Mouse (Mus musculus) cerebellum, postnatal 4 days (tissue): ENCODE results near the gene Tmem164.

Experiments
- DNase-seq, 2 experiments: peaks; one replicate each; pipeline ENCODE4 v3.0.0; 2022; ENCODE audit warnings: low spot score in 2 of 2, mixed read lengths in 1 of 2

Tmem164 gene

DNA sequence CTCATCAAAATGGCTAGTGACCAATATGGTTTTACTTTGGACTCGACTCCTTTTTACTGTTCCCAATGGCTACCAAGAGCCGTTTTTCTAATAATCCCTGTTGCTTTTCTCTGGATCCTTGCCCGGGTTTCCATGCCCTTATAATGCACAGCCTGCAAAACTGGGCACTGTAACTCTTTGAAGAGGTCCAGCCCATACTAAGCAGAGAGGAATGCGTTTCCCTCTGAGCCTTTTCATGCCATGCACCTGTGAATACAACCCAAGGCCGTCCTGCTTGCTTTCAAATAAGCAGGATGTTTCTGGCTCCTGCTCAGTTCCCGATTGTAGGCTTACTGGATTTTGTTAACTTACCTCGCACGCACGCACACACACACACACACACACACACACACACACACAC lies 7.3 kb downstream of the Tmem164 start:
- no peak for DNase-seq

DNA sequence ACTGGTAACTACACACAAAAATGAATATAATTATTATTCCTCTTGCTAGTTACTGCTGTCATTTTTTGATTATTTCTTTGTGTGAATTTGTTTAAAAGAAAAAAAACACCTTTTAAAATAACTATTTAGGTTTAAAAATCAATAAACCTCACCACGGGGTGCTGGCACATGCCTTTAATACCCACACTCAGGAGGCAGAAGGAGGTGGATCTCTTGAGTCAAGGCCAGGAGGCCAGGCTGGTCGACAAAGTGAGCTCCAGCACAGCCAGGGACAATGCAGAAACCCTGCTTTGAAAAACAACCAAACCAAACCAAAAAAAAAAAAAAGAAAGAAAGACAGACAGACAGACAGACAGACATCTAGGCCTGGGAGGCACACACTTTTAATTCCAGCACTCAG lies 12.1 kb downstream of the Tmem164 start:
- DNase-seq = no peak

DNA sequence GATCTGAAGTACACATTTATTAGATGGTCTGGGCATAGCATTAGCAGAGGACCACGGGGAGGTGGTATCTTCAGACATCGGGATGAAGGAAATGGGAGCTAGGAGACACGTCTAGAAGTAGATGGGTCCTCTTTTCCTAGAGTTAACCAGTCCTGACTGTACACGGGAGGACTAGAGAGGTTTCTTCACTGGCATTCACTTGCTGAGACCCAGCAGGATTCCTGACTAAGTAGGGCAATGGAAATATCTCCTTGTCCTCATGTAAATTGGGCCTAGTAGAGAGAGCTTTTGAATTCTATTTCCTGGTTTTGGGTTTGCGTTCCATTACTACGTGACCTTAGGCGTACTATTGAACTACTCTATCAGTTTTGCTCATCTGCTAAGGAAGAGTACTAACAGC lies 13.1 kb downstream of the Tmem164 start:
- DNase-seq = no peak

DNA sequence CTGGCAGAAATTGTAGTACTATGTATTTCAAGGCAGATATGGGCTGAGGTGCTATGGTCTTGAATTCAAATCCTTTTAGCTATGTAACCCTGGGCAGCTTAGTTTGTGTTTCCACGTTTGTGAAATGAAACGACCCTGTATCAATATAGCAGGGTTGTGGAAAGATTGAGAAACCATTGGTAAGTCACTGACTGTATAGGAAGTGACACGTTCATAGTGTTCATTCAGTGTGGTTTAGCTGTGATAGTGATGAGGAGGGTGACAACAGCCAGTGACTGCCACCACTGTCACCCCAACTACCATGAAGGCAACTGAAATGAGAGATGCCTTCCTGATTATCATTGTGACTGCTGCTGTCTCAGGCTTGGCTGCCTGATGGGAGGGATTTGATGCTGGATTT lies 13.7 kb downstream of the Tmem164 start:
- DNase-seq = no peak

DNA sequence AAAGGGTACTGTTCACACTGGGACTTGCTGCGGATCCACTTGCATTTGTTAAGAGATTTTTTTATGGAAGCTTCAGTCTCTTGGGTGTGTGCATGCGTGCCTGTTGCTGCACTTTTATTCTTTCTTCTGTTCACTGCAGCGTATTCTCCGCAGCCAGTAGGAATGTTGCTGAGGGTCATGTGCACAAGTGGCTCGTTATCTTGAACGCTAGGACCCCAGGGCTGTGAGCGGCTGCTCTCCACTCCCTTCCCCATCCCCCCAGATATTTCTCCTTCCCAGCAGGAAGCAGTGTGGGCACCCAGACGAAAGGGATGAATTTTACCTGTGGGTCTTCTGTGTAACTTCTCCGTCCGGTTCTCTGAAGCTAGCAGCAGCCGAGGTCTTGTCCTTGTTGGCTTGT lies 15.6 kb downstream of the Tmem164 start:
- no peak for DNase-seq

DNA sequence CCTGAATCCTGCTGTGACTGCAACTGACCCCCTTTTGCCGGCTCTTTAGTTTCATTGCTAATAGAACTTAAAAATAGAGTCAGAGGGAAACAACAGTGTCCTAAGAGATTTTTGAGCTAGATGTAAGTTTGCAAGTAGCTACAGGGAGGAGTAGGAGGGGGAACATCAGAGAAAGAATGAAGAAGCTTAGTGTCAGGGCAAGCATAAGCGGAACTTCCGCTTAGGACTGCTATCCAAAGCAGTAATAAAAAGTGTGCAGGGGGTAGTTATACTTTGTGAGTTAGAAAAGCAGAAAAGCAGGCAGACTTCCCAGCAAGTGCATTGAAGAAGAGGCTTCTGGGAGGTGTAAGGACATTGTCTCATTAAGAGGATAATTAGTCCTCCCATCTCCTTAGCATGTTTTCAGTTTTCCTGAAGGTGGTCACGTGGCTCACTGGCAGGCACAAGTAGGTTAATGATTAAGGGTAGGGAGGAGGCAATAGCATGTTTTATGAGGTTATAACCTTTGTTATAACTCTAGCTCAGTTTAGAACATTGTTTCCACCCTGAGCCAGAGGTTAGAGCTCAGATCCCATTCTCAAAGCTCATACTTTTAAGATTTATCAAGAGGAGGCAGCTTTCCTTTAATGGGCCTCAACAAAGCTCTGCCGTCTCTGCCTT lies 16.5 kb downstream of the Tmem164 start:
- no peak for DNase-seq

DNA sequence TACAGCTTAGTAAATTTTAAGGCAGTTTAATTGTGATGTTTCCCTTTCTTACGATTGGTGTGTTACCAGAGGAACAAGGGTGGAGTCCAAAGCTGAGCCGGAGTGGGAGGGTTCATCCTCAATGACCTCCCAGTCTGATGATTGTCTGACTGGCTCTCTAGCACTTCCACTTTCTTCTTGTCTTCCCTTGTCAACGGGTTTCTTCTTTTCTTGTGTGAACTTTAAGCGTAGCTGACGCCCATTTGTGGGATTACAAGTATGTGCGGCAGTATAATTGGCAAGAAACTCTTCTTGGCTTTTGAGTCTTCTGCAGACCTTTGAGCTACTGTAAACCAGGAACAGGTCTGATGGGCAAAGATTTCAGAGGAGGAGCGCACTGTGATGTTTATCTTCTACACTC lies 17.0 kb downstream of the Tmem164 start:
- no peak for DNase-seq

DNA sequence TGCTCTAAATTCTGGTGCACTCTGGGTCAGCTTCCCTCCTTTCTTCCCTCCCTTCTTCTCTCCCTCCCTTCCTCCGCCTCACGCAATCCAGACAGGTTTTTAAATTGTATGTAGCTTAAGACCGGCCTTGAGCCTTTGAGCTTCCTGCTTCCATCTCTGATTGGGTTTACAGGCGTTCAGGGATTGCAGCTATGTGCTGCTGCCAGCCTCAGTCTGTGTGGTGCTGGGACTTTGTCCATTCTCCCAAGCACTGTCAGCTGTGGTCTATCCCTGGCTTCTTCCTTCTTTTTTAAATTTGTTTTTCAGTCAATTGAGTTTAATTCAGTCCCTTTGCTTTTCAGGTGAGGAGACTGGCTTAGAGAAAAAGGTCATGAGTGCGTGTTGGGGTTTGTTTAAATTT lies 20.9 kb downstream of the Tmem164 start:
- DNase-seq = no peak

DNA sequence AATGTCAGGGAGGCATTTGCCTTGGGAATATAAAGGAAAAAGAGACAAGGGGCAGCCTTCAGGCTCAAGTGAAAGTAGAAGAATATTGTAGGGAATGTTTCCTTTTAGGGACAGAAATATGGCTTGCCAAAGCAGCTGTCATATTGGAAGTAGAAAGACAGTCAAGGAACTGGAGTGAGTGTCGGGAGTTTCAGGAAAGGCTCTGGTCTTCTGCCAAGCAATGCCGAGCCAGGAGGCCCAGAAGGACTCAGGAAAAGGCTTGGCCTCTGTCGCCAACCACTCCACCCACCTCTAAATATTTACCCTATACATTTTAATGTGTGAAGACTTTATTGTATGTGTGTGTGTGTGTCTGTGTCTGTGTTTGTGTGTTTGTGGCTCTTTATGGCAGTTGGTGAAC lies 21.4 kb downstream of the Tmem164 start:
- no peak for DNase-seq

DNA sequence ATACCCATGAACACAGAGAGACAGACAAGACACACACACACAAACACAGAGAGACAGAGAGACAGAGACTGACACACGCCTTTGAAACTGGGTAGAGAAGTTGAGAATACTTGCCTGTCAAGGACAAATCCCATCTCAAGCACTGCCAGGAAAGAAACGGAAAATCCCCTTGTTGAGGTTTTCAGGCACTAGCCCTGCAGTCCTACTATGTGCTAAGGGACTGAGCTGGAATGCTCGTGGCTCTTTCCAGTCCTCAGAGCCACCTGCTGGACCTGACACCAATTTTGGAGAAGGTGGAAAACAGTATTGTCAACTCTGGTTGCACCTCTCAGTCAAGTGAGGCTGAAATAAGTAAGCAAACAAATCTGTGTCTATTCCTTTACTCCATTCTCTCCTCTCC lies 22.7 kb downstream of the Tmem164 start:
- no peak for DNase-seq

DNA sequence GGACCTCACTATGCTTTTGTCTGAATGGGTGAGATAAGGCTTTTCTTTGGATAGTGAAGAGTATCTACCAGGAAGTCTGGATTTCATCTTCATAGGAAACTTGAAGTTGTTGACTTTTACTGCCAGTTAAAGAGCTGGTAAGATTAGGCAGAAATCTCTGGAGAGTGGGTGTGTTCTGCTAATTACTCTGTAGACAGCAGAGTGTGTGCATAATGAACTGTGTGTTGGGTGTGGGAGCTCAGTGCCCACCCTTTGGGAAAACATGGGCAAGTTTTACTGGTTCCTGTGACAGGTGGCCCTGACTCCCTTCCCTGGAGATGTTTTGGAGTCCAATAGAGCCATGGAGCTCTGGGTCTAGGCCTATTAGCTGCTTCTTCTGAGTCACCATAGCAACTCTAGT lies 27.1 kb downstream of the Tmem164 start:
- no peak for DNase-seq

DNA sequence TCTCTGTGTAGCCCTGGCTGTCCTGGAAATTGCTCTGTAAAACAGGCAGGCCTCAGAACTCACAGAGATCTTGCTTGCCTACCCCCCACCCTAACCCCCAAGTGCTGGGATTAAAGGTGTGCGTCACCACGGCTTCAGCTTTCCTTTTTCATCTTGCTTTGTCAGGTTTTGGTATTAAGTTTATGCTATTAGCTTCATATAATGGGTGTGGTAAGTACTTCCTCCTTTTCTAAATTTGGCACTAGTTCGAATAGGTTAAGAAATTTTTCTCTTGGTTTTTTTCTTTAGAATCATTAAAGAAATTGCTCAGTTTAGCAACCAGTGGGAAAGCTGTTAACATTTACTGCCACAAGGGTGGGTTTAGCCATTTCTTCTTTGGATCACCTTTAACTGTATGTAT lies 34.8 kb downstream of the Tmem164 start:
- no peak for DNase-seq

DNA sequence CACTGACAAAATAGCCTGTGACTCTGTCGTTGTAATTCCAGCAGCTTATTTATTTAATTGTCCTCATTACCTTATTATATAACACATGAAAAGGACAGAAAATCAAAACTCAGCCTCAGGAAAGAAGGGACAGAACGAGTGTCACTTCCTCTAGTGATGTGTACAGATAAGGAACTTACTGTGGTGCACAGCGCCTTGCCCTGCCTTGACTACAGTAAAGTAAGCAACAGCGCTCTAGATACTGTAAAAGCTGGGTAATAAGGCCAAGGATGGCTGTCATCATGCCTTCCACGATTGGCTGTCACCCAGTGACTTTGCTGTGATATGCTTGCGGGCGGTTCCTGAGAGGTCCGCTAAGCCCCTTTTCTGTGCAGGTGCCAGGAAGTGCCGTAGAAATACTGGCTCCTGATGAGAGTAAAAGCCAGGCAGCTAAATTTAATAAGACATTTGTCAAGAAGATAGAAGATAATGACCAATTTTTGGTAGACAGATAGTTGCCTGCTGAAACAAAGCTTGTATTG lies 36.8 kb downstream of the Tmem164 start:
- DNase-seq = no peak

DNA sequence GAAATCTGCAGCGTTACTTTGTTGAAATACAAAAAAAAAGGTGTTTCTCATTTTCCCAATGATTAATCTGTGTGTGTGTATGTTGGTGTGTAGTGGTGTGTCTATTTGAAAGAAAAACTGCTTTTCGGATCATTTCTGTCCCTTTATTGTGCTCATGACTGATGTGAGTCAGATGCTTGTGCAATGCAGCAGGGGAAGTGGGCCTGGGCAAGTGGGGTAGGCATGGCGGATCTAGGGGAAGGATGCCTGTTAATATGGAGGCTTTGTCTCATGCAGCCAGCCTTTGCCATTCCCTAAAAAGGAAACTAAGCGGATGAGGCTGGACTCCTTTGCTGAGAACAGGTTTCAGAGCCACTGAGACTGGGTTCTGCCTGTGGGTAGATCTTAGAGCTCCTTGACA lies 37.6 kb downstream of the Tmem164 start:
- no peak for DNase-seq

DNA sequence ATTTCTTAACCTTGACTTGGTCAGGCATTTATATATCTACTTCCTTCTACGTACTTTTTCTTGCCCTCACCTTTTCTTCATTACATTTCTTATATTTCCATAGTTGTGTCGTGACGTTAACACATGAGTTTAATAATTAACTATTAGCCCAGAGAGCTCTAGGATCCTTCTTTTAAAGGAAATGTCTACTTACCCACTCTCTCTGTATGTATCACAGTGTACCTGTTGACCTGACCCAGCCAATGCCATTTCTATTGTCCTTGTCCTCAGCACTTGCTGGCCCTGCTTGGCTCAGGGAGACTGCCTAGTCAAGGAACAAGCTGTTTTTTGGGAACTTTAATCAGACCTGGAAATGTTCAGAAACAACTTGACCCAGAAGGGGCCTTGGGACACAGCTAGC lies 40.7 kb downstream of the Tmem164 start:
- no peak for DNase-seq

DNA sequence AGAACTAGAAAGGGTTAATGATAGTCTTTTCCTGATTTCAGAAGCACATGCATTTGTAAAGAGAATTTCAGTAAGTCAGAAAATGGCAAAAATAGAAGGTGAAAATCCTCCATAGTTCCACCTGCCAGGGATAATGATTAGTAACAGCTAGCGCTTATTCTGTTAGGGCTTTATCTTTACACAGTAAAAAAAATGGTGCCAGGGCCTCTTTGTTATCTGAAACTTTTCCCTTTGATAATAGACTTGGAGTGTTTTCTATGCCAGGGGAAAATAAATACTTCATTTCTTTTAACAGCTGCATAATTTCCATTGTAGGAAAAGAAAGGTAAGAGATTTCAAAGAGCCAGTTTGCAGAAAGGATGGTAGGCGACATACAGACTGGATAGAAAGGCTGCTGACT lies 43.0 kb downstream of the Tmem164 start:
- no peak for DNase-seq

DNA sequence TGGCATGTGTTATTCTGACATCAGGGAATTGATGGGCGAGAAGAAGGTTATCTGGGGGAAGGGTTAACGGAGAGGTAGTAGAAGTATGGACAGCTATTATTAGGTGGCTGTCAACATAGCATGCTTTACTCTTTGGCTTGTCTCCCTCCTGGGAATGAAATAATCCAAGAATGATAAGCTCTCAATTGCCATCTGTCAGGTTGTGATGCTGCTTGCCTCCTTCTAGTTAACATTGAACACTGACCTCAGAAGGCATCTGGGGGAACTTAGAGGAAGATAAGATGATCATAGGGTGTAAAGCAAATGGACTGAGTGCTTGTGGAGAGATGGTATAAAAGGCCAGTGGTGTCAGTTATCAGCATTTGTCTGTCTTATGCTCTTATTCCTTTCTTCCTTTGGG lies 44.4 kb downstream of the Tmem164 start:
- no peak for DNase-seq

DNA sequence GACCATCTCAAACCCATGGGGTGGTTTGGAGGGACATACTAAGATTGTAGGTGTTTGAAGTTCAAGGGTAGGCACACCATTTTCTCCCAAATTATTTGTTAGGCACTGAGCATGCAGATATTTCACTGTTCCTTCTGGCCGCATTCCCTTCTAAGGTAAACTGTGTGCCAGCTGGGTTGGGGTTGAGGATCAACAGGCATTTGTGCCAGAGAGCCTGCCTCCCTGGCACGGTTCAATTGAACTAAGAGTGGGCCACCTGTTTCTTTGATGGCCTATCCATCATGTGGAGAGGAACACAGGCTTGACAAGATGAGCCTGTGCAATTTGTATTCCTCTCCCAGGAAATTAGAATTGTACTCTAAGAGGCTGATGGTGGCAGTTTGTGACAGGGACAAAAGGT lies 45.1 kb downstream of the Tmem164 start:
- DNase-seq = no peak

DNA sequence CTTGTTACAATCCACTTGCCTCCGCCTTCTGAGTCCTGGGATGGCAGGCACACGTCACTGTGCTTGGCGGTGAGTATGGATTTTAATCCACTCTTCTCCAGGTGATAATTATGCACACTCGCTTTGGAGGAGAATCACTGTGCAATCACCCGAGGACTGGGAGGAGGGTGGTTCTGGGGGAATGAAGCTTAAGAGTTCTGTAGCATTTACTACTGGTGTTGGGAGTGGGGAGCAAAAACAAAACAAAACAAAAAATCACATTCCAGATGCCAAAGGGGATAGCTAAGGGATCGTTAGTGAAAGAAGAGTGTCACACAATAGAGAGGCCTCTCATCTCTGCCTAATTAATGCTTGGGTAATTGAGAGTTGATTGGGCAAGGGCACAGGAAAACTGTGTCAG lies 46.6 kb downstream of the Tmem164 start:
- no peak for DNase-seq

DNA sequence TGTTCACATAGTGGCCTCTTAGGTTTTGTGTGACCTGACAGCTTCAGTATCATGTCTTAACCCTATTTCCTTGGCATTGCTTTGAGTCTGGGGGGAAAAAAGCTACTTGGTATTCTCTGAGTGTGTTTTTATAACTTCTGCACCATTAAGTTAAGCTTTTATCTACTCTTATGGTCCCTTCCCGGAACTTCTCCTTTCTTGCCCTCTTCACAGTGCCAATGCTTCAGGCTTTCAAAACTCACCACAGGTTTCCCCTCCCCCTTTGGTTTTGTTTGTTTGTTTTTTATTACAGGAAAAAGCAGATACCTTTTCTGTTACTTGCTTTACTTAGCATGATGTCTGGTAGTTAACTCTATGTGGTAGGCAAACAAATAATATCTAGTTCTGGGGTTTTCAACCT lies 47.8 kb downstream of the Tmem164 start:
- no peak for DNase-seq

DNA sequence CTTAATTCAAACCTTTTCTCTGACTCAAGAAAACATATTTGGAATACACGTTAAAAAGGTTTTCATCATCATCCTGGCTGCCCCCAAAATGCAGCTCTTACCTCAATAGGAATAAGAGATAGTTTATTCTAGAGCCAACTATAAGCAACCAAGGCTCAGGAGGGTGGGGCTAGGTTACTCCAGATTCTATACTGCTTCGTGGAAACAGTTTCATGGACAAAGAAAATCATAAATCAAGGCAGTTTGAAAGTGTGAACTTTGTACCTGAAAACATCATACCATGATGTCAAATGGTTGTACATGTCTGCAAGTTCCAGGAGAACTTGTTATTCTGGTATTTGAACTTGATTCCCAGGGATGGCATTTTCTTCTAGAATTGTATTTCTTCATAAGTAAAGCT lies 48.3 kb downstream of the Tmem164 start:
- DNase-seq = no peak

DNA sequence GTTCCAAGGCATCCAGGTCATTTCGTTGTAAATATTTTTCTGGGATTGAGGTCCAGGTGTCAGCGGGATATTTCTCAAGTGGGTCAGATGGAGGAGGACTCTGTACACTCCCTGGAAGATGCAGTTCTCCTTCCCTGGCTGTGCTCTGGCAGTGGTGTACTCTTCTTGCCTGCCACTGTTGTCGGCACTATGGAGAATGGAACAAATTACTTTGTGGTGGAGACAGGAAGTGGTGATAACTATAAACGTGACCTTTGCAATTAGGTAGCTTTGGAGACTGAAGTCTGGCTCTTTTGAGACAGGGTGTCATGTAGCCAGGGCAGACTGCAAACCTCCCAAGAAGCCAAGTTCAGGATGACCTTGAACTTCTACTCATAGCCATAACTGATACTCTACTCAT lies 55.9 kb downstream of the Tmem164 start:
- no peak for DNase-seq

DNA sequence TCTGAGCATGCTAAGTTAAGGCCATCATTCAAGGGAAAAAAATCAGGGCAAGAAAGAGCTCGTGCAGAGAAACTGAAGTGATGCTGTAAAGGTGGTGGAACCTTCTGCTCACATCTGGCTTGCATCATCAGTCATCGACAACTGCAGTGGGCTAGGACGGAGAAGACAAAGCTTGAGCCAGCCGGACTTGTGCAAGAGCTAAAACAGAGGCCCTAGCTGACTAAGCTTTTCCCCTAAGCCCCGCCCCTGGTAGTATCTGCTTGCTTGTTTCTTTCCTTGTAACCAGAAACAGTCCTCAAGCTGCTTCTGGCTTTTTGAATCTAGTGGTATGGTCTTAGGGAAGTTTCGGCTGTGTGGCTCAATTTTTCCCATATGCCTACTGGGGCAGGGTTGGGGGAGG lies 56.5 kb downstream of the Tmem164 start:
- no peak for DNase-seq

DNA sequence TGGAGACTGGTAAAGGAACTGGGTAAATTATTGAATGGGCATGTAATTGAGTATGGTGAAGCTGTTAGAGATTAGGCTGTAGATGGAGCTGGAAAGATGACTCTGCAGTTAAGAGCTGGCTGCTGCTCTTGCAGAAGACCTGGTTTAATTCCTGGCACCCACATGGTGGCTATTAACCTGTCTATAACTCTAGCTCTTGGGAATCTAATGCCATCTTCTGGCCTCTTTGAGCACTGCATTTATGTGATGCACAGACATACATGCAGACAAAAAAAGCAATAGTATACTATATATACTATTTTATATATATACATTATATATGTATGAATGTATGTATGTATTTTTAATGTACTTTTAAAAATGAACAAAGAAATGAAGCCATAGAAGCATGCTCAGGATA lies 66.2 kb downstream of the Tmem164 start:
- DNase-seq = no peak
